Mouse (Mus musculus) hindbrain, embryonic 14.5 days (tissue): Measurements from ENCODE around the gene Golga2. TPM values are rescaled to one million over a fixed set of nuclear protein-coding genes. Genes with fewer than 3 reads are reported as not detected.

Source experiments
- ATAC-seq: fragments of 200-750 bp; cut with Nextera tagmentation; 2 replicates; pipeline ENCODE4 v1.8.0; 2017; ENCODE audit warnings: moderate number of reproducible peaks, mild to moderate bottlenecking, moderate TSS enrichment, moderate library complexity; ENCODE audit not compliant: low FRiP score
- DNase-seq: peaks from one replicate; pipeline ENCODE4 v3.0.0-alpha.2; 2015; ENCODE audit warnings: low spot score
- H3K27ac ChIP-seq: fragments of 300-500 bp; sonication (generic); 2 replicates; pipeline ENCODE4 v1.5.1; 2014; ENCODE audit warnings: mild to moderate bottlenecking, moderate library complexity
- H3K27me3 ChIP-seq: fragments of 300-500 bp; sonication (generic); 2 replicates; pipeline ENCODE4 v1.6.1; 2014; ENCODE audit warnings: mild to moderate bottlenecking, low read length, mixed read lengths; ENCODE audit not compliant: control insufficient read depth, insufficient read depth
- H3K36me3 ChIP-seq: fragments of 300-500 bp; sonication (generic); replicated peaks from 2 replicates; pipeline ENCODE4 v1.6.1; 2014; ENCODE audit not compliant: control insufficient read depth, insufficient read depth
- H3K4me1 ChIP-seq: fragments of 300-500 bp; sonication (generic); replicated peaks from 2 replicates; pipeline ENCODE4 v1.6.1; 2014; ENCODE audit warnings: antibody characterized with exemption, low read length, mixed read lengths; ENCODE audit not compliant: control insufficient read depth, insufficient read depth
- H3K4me2 ChIP-seq: fragments of 300-500 bp; sonication (generic); replicated peaks from 2 replicates; pipeline ENCODE4 v1.6.1; 2014; ENCODE audit warnings: mild to moderate bottlenecking, moderate library complexity
- H3K4me3 ChIP-seq: fragments of 300-500 bp; sonication (generic); replicated peaks from 2 replicates; pipeline ENCODE4 v1.5.1; 2014; ENCODE audit warnings: mild to moderate bottlenecking, low read length
- H3K9ac ChIP-seq: fragments of 300-500 bp; sonication (generic); 2 replicates; pipeline ENCODE4 v1.6.1; 2014
- H3K9me3 ChIP-seq: fragments of 300-500 bp; sonication (generic); 2 replicates; pipeline ENCODE4 v1.6.1; 2016; ENCODE audit warnings: low read length; ENCODE audit not compliant: control insufficient read depth
- WGBS: fragments of 180-500 bp; shearing (Covaris S2); extraction: QIAGEN DNeasy Blood & Tissue Kit; methylation state at CpG from one replicate; pipeline ENCODE4 v1.1.7; 2014; 5-methylcytosine and 5-hydroxymethylcytosine counted together
- polyA plus RNA-seq: library from polyadenylated mRNA; unstranded; fragments of >200 nt; fragmentation: Nextera tagmentation; extraction: Ambion mirVana; gene quantifications from 2 replicates; pipeline ENCODE4 v1.2.1, GENCODE M21; 2014

The Golga2 gene
- 26.4 and 29.6 TPM in 2 replicates for polyA plus RNA-seq

DNA sequence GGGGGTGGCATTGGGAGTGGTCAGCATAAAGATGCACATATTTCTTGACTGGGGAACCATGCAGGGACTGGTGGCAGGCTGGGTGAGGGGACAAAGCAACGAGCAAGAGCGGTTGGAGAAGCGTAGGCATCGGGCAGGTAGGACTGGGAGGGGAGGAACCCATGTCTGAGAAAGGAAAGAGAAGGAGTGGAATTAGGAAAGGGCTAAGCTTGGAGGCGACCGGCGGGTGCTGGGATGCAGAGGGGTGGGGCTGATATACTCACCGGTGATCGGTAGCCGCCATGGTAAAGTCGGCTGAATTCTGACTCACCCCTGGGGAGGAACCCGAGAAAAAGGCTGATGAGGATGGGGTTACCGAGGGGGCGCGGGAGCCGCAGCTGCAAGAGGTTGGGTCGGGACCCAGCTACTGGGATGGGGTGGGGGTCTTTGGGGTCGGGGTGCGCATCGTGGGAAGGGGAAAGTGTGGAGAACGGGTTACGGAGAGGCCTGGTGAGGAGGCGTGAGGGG is at the start of gene Golga2:
Gene Golga2, plus strand, starts transcription at position 51 of the 507 bp plus-strand sequence.
- H3K36me3 ChIP-seq = peaks cover 40% of the 10 kb centered on the region
- DNase-seq (no peak), ATAC-seq (no peak)
- no peaks in the 10 kb centered on the region for H3K9me3 ChIP-seq
- peaks cover 22% of the 10 kb centered on the region for H3K4me1 ChIP-seq
- H3K27me3 ChIP-seq = no peaks in the 10 kb centered on the region
- H3K9ac ChIP-seq = peak within 1 kb of the TSS; percentile 91
- 2% methylated on average over 23 of the region's 23 CpGs for WGBS
- peak within 1 kb of the TSS; percentile 94 for H3K4me2 ChIP-seq
- peak within 1 kb of the TSS; percentile 82 for H3K27ac ChIP-seq
- H3K4me3 ChIP-seq = peak within 1 kb of the TSS; percentile 84

DNA sequence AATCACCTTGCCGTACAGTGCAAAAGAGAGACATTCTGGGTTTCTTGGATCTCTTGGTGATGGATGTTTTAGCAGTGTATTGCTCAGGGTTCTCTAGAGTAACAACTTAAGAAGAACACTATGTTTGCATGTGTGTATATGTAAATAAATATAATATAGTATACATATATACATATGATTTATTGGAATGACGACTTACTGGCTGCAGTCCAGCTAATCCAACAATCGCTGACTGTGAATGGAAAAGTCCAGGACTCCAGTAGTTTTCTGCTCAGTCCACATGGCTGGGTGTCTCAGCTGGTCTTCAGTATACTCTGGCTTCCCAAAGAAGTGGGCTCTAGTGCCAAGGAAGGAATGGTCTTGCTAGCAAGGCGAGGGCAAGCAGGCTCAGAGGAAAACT is 49.6 kb upstream of the Golga2 start:
- H3K9me3 ChIP-seq = no peaks in the 10 kb centered on the region
- H3K9ac ChIP-seq = peak overlapping the region; percentile 69; the same call in 1 of the 2 replicates
- H3K27ac ChIP-seq = peak overlapping the region; percentile 80; the same call in 1 of the 2 replicates
- peak overlapping the region; percentile 74 for H3K4me3 ChIP-seq
- no peaks in the 10 kb centered on the region for H3K27me3 ChIP-seq
- ATAC-seq (0 out of 2 replicates have a peak, but pooled peaks have one; percentile 3), DNase-seq (no peak)
- H3K4me1 ChIP-seq = peaks cover 19% of the 10 kb centered on the region
- H3K4me2 ChIP-seq = peak overlapping the region; percentile 92
- 46% methylated on average over 4 of the region's 4 CpGs for WGBS
- H3K36me3 ChIP-seq = peaks cover 26% of the 10 kb centered on the region

DNA sequence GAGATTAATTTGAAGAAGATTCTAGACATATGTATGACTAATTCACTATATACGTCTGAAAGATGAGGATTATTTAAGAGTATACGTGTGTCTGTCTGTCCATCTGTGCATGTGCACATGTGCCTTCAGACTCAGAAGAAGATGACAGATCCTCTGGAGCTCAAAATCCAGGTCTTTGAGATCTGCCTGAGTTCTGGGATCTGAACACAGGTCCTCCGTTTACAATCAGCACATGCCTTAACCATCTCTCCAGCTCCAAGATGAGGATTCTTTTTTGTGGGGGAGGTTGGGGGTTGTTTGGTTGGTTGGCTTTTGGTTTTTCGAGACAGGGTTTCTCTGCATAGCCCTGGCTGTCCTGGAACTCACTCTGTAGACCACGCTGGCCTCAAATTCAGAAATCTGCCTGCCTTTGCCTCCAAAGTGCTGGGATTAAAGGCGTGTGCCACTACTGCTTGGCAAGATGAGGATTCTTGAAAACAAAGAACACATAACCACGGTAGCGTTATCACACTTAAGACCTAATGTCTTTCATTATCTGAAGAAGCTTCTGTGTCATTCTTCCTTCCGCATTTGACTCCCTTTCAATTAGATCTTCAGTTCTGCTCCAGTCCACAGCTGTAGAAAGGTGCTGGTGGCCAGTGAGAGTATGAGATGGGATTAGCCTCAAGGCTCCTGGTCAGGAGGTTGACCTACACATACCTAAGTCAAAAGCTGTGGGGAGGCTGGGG is 48.3 kb upstream of the Golga2 start:
- Histone ChIP-seq H3K36me3 (peaks cover 24% of the 10 kb centered on the region), H3K9me3 (no peaks in the 10 kb centered on the region), H3K27ac (no peak overlapping the region), H3K9ac (no peak overlapping the region), H3K4me3 (no peak overlapping the region), H3K4me2 (no peak overlapping the region), H3K4me1 (peaks cover 19% of the 10 kb centered on the region), H3K27me3 (no peaks in the 10 kb centered on the region)
- DNase-seq (no peak), ATAC-seq (no peak)
- WGBS = 95% methylated on average over 9 of the region's 9 CpGs

DNA sequence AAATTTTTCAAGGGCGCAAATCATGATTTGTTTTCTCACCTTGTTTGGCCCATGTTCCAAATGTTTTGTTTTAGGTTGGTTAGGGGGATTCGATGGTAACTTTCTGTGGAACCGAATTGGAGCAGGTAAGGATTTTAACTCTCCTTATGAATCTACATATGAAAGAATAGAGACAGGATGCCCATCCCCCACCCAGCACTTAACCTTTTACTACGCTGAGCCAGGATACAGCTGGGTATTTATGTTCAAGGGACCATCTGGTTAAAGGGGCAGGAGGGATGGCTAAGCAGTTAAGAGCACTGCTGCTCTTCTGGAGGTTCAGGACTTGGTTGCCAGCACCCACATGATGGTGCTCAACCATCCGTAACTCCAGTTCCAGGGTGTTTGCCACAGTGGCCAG is 46.6 kb upstream of the Golga2 start:
- no peaks in the 10 kb centered on the region for H3K27me3 ChIP-seq
- H3K27ac ChIP-seq = no peak overlapping the region
- H3K4me3 ChIP-seq = no peak overlapping the region
- no peak for ATAC-seq
- H3K9me3 ChIP-seq = no peaks in the 10 kb centered on the region
- no peak for DNase-seq
- peaks cover 10% of the 10 kb centered on the region for H3K4me1 ChIP-seq
- H3K9ac ChIP-seq = no peak overlapping the region
- no peak overlapping the region for H3K4me2 ChIP-seq
- H3K36me3 ChIP-seq = peaks cover 37% of the 10 kb centered on the region
- 87% methylated on average over 5 of the region's 5 CpGs for WGBS

DNA sequence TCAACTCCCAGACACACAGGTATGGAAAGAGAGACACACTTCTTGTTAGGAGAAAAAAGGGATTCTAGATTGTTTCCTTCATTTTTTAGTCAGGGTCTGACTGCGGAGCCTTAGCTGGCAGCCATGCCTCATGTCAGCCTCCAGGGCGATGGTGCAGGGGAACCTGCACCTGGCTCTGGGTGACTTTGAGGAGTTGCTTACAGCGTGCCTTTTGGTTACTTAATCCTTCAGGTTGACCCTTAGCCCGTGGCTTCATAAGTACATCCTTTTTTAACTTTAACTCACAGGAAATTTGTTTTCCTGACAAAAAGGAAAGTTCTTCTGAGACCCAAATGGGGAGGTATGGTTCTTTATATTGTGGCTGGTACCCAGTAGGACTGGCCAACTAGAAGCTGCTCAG is 44.2 kb upstream of the Golga2 start:
- Histone ChIP-seq H3K27ac (no peak overlapping the region), H3K4me2 (no peak overlapping the region), H3K9me3 (no peaks in the 10 kb centered on the region), H3K36me3 (peaks cover 60% of the 10 kb centered on the region), H3K9ac (no peak overlapping the region), H3K4me1 (no peaks in the 10 kb centered on the region), H3K4me3 (no peak overlapping the region), H3K27me3 (no peaks in the 10 kb centered on the region)
- ATAC-seq = no peak
- 87% methylated on average over 4 of the region's 4 CpGs for WGBS
- DNase-seq = no peak

DNA sequence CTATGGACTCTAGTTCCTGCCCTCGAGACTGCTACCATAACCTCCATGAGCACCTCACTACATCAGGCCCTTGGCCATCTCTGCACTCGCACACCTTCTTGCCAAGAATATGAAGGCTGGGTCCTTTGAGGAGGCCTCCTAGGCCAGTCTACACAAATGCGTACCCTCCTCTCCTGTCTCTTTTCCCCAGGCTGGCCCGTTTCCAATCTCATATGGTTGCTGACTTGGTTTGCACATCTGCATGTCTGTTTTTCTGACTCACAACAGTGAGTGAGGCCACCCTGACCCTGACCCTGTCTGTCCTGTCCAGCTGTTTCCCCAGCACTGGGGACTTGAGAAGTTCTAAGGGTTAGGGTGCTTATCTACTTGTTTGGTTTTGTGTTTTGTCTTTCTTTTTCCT is 40.4 kb upstream of the Golga2 start:
- Histone ChIP-seq H3K27ac (no peak overlapping the region), H3K9ac (no peak overlapping the region), H3K4me2 (no peak overlapping the region), H3K4me1 (no peaks in the 10 kb centered on the region), H3K4me3 (no peak overlapping the region), H3K36me3 (peaks cover 87% of the 10 kb centered on the region), H3K9me3 (no peaks in the 10 kb centered on the region), H3K27me3 (no peaks in the 10 kb centered on the region)
- WGBS = 85% methylated on average over 4 of the region's 4 CpGs
- no peak for DNase-seq
- no peak for ATAC-seq

DNA sequence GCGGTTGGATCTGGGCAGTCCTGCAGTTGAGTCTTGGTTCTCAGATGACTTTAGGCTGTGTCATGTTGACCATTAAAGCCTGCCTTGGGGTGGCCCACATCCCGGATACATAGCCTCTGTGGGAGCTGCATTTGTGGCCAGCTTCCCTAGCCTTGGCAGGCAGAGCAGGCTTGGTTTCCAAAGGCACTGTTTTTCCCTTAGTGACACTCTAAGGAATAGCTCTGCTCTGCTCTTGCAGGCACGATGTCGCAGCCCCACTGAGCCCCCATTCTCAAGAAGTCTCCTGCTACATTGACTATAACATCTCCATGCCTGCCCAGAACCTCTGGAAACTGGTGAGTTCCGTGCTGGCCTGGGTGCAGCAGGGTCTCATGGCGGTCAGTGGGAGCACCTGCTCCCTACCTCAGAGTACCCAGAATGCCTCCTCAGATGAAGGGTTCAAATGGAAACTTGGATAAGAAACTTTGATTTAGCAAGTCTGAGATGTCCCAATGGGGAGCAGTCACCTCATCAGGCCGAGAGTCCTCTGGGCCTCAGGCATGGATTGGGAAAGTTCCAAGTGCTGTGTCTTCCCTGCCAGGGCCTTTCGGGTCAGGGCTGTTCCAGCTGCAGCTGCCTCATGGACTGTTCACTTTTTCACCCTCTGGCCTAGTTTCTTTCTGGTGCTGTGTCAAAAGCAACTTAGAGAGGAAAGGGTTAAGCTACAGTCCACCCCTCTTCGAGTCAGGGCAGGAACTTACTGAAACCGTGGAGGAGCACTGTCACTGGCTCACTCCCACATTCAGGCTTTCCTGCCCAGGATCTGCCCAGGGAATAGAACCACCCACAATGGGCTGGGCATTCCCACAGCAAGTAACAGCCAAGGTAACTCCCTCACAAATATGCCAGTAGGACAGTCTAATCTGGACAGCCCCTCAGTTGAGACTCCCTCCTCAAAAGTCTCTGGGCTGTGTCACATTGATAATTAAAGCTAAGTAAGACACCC is 38.5 kb upstream of the Golga2 start:
- H3K9me3 ChIP-seq = no peaks in the 10 kb centered on the region
- no peak overlapping the region for H3K9ac ChIP-seq
- H3K4me3 ChIP-seq = no peak overlapping the region
- H3K4me1 ChIP-seq = no peaks in the 10 kb centered on the region
- WGBS = 83% methylated on average over 10 of the region's 10 CpGs
- no peaks in the 10 kb centered on the region for H3K27me3 ChIP-seq
- H3K36me3 ChIP-seq = peaks cover 91% of the 10 kb centered on the region
- H3K27ac ChIP-seq = no peak overlapping the region
- ATAC-seq = no peak
- H3K4me2 ChIP-seq = no peak overlapping the region
- DNase-seq = no peak

DNA sequence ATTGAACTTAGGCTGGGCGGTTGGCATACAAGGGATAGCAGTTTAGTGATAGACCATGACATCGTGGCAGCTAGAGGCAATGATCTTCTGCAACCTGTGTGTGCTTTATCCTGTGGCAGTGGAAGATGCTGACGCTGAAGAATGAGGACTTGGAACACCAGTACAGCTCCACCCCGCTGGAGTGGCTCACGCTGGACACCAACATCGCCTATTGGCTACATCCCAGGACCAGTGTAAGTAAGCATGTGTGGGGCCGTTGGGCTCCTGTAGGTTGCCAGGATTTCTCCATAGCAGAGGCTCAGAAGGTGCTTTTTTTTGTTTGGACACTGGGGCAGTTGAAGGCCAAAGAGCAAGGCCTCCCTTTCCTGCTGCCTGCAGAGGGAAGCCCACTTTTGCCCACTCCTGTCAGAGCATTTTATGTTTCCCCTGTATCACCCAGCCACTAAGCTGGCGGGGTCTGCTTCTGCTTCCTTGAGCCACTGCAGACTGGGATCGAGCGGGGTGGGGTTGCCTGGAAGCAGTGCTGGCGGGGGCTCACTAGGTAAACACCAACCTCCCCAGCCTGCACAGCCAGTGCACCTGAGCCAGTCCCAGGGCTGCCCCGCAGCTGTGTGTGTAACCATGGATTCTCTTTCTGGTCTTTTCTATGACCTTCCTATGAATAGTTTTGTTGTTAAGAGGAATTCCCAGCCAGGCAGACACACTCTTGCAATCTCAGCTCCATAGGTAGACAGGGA is 35.2 kb upstream of the Golga2 start:
- H3K4me1 ChIP-seq = no peaks in the 10 kb centered on the region
- no peak for DNase-seq
- H3K27me3 ChIP-seq = no peaks in the 10 kb centered on the region
- H3K27ac ChIP-seq = no peak overlapping the region
- H3K4me3 ChIP-seq = no peak overlapping the region
- H3K9ac ChIP-seq = no peak overlapping the region
- no peak for ATAC-seq
- H3K36me3 ChIP-seq = peaks cover 90% of the 10 kb centered on the region
- no peak overlapping the region for H3K4me2 ChIP-seq
- 89% methylated on average over 12 of the region's 12 CpGs for WGBS
- no peaks in the 10 kb centered on the region for H3K9me3 ChIP-seq
